Mouse (Mus musculus) erythroblast, embryonic 14.5 days (primary cell): ENCODE results near the gene Usp39. TPM values are rescaled to one million over a fixed set of nuclear protein-coding genes. Genes with fewer than 3 reads are reported as not detected.
A peak's percentile ranks its signal among the peaks of the same experiment; 100 is the strongest.

ENCODE experiments used
- H3K27me3 ChIP-seq: 2 replicates; pipeline ENCODE4 v1.6.1; 2012; ENCODE audit warnings: inconsistent platforms; ENCODE audit not compliant: control insufficient read depth
- H3K36me3 ChIP-seq: 2 replicates; pipeline ENCODE4 v1.6.1; 2012; ENCODE audit warnings: mild to moderate bottlenecking, inconsistent platforms; ENCODE audit not compliant: control insufficient read depth
- H3K4me1 ChIP-seq: 2 replicates; pipeline ENCODE4 v1.6.1; 2012; ENCODE audit warnings: inconsistent platforms; ENCODE audit not compliant: control insufficient read depth
- H3K4me3 ChIP-seq: replicated peaks from 2 replicates; pipeline ENCODE3; 2012; ENCODE audit warnings: moderate library complexity, mild to moderate bottlenecking, inconsistent platforms
- H3K9me3 ChIP-seq: 2 replicates; pipeline ENCODE4 v1.6.1; 2012; ENCODE audit warnings: low read length, inconsistent platforms, mixed read lengths; ENCODE audit not compliant: control insufficient read depth
- GATA1 ChIP-seq: IDR thresholded peaks from 2 replicates; pipeline ENCODE4 v1.6.1; 2012; ENCODE audit warnings: low read length, inconsistent platforms, mixed read lengths
- TAL1 ChIP-seq: IDR thresholded peaks from 3 replicates; pipeline ENCODE4 v1.6.1; 2012; ENCODE audit warnings: low read length, inconsistent platforms, mixed read lengths
- polyA plus RNA-seq: library from polyadenylated mRNA; stranded (reverse); fragments of >175 nt; gene quantifications from 2 replicates; pipeline ENCODE4 v1.2.3, GENCODE M21; 2012

The Usp39 gene
- polyA plus RNA-seq, 1 experiment, result 3.5 TPM

DNA sequence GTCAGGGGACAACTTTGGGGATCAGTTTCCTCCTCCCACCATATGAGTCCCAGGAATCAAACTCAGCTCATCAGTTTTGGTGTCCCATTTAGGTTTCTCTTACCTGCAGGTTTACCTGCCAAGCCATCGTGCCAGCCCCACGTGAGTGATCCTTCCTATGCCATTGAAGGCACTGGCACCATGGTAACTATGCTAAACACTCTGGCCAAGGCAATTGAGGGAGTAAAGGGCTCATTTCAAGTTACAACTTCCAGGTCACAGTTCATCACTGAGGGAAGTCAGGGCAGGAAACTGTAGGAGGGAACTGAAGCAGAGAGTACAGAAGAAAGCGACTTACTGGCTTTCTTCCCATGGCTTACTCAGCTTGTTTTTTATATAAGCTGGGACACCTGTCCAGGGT lies 21.3 kb upstream of the Usp39 start:
- H3K4me1 ChIP-seq, result peaks cover 42% of the 10 kb centered on the region
- TF ChIP-seq TAL1, result no peak
- TF ChIP-seq GATA1, result no peak
- no peaks in the 10 kb centered on the region for H3K9me3 ChIP-seq
- no peaks in the 10 kb centered on the region for H3K27me3 ChIP-seq
- H3K36me3 ChIP-seq, result peaks cover 36% of the 10 kb centered on the region
- no peak overlapping the region for H3K4me3 ChIP-seq

DNA sequence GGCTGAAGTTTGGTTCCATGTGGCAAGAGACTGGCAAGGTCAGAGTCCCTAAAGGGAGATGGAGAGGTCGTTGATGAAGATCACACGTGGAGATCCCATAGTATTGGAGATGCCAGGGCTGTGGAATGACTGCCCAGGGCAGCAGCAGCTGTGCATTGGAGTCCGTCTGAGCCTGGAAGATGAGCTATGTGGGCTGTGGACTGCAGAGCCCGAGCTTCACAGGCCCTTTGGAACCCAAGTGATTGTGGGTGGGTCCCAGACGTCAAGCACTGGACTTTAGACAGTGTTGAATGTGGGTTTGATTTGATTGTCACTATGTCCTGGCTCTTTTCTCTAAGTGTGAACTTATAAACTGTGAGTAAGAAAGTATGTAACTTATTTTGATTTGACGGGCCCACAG lies 20.0 kb upstream of the Usp39 start:
- TF ChIP-seq GATA1 (no peak), TAL1 (no peak)
- Histone ChIP-seq H3K27me3 (no peaks in the 10 kb centered on the region), H3K4me3 (no peak overlapping the region), H3K4me1 (peaks cover 46% of the 10 kb centered on the region), H3K36me3 (peaks cover 36% of the 10 kb centered on the region), H3K9me3 (no peaks in the 10 kb centered on the region)

DNA sequence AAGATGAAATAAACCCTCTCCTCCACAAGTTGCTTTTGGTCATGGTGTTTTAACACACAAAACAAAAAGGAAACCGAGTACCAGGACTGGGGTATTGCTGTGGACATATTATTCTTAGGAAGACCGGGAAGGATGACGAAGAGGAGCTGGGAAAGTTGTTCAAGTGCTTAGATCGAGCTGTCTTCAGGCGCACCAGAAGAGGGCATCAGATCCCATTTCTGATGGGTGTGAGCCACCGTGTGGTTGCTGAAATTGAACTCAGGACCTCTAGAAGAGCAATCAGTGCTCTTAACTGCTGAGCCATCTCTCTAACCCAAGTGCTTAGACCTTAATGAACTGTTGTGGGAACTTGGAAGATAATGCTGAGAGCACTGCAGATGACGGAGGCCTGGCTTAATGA lies 19.0 kb upstream of the Usp39 start:
- H3K4me1 ChIP-seq, result peaks cover 47% of the 10 kb centered on the region
- H3K4me3 ChIP-seq, result no peak overlapping the region
- H3K9me3 ChIP-seq, result no peaks in the 10 kb centered on the region
- peaks cover 36% of the 10 kb centered on the region for H3K36me3 ChIP-seq
- H3K27me3 ChIP-seq, result no peaks in the 10 kb centered on the region
- no peak for TF ChIP-seq GATA1
- no peak for TF ChIP-seq TAL1

DNA sequence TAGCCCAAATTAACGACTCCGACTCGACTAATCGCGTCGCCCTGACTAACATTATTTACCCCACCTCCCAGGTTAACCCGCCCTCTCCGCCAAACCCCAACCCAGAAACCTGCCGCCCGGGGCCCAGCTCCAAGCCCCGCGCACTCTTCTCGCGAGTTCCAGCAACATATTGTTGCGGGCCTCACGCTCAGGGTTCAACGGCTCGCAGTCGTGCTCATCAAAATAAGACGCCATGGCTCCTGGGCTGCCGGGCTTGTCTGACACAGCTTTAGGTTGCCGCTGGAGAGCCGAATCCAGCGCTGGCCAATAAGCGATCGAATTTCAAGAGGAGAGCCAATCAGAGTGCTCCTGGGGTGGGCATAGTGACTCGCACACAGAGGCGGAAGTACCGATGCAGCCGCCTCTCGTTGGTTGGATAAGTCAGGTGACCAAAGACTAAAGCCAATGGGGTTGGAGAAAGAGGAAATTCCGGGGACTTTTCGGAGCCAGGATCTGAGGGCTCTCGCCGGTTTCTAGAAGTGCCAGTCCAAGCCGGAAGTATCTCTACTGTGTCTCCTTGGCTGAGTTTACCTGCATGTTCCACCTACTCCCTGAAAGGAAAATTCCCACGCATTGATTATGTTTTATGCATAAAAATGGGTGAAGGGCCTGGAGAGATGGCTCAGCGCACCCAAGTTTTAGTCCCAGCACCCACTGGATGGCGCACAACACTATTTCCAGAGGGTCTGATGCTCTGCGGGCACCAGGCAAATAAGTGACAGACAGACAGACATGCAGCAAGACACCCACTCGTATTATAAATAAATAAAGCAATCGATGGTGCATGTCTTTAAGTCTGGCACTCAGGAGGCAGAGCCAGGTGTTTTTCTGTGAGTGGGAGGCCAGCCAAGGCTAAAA lies 17.4 kb upstream of the Usp39 start:
- peaks cover 40% of the 10 kb centered on the region for H3K36me3 ChIP-seq
- no peaks in the 10 kb centered on the region for H3K27me3 ChIP-seq
- TF ChIP-seq GATA1 (no peak), TAL1 (no peak)
- H3K9me3 ChIP-seq, result no peaks in the 10 kb centered on the region
- peaks cover 63% of the 10 kb centered on the region for H3K4me1 ChIP-seq
- peak overlapping the region; percentile 86 for H3K4me3 ChIP-seq

DNA sequence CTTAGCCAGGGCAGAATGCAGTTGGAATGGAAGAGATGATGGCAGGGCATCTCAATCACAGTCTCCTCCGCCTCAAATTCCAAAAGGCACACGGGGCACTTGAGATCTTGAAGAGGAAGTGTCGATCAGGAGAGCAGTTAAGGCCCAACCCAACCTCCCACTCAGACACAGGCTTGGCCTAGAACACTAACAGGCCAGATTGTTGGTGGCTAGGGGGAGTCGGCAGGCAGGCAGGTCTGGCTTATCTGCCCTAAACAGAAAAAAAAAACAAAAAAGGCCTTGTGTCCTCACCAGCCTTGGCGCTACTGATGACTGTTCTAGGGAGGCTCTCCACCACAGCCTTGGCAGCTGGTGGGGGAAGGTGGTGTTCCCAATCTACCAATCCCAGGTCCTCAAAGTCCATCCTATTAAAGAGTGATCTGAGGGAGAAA lies 16.2 kb upstream of the Usp39 start:
- peaks cover 51% of the 10 kb centered on the region for H3K36me3 ChIP-seq
- TF ChIP-seq GATA1 (no peak; the same call in 1 of the 2 replicates), TAL1 (no peak)
- H3K27me3 ChIP-seq, result peaks cover 11% of the 10 kb centered on the region
- H3K9me3 ChIP-seq, result 0 out of 2 replicates have a peak, but pooled peaks cover 1% of the 10 kb centered on the region
- H3K4me3 ChIP-seq, result peak overlapping the region; percentile 86
- peaks cover 74% of the 10 kb centered on the region for H3K4me1 ChIP-seq

DNA sequence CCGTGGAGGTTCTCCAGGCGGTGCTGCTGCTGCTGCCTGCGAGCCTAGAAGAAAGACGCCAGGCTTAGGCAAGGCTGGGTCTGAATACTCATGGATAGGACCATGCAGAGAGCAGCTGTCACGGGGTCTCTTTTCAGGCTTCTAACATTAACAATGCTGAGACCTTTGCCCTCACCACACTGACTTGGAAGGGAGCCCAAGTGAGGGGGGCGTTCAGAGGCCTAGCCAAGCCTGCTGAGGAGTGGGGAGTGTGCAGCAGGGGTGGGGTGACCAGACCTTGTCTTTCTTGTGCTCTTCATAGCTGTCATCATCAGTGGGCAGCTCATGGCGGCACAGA lies 15.6 kb upstream of the Usp39 start:
- Histone ChIP-seq H3K4me3 (peak overlapping the region; percentile 86), H3K4me1 (peaks cover 78% of the 10 kb centered on the region), H3K9me3 (peaks cover 4% of the 10 kb centered on the region; the same call in 1 of the 2 replicates), H3K27me3 (peaks cover 17% of the 10 kb centered on the region), H3K36me3 (peaks cover 52% of the 10 kb centered on the region)
- no peak for TF ChIP-seq GATA1
- no peak for TF ChIP-seq TAL1

DNA sequence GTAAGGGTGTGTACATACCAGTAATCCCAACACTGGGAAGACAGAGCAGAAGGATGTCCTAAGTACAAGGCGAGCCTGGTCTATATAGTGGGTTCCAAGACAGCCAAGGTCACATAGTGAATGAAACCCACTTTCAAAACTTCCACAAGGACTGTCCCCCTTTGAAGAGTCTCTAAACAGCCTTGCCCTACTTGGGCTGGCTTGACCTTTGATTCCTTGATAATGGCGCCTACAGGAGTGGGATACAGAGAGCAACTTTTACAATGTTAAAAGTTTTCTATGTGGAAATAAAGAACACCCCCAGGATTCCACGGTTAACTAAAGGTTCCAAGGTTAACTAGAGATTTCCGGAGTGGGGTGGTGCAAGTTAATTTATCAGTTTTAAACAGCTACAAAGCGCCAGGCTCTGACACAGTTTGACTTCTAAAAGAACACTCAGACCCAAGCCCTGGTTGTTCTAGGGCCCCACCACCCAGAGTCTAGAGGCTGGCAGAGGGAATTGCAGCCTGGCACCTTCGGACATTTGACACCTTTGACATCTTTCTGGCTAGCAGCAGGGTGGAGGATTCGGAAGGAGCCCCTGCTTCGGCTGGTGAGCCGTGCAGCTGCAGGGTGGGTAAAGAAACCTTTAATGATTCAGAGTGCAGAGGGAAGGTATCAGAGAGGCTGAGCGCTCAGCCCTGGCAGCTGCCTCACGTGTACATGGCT lies 15.1 kb upstream of the Usp39 start:
- Histone ChIP-seq H3K4me3 (peak overlapping the region; percentile 26), H3K9me3 (peaks cover 8% of the 10 kb centered on the region; the same call in 1 of the 2 replicates), H3K36me3 (peaks cover 52% of the 10 kb centered on the region), H3K4me1 (peaks cover 83% of the 10 kb centered on the region), H3K27me3 (peaks cover 22% of the 10 kb centered on the region)
- TF ChIP-seq TAL1, result no peak
- TF ChIP-seq GATA1, result no peak

DNA sequence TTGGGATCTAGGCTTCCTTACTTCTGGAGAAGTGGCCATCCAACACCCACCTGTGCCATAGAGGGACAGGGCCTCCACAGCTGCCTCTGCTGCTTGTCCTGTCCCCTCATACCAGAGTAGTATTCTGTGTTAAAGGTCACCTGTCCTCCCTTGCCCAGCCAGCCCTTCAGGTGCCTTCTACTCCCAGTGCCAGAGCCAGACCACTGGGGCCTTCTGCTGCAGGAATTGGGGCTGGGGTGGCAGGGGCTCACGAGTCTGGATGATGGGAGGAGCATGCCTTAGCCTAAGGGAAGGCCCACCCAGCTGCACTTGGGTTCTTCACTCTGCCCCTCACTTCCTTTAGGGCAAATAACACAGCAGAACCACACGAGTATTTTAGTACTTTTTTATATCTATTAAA lies 14.4 kb upstream of the Usp39 start:
- peaks cover 55% of the 10 kb centered on the region for H3K36me3 ChIP-seq
- no peak for TF ChIP-seq TAL1
- TF ChIP-seq GATA1, result no peak
- H3K27me3 ChIP-seq, result peaks cover 29% of the 10 kb centered on the region
- H3K9me3 ChIP-seq, result peaks cover 12% of the 10 kb centered on the region; the same call in 1 of the 2 replicates
- H3K4me3 ChIP-seq, result no peak overlapping the region
- H3K4me1 ChIP-seq, result peaks cover 85% of the 10 kb centered on the region
